Mouse (Mus musculus) small intestine, adult 2 months (tissue): ENCODE measurements around the gene Dennd1c.
A peak's percentile ranks its signal among the peaks of the same experiment; 100 is the strongest.

Source experiments
- CTCF ChIP-seq: fragments of 200-500 bp; IDR thresholded peaks from 2 replicates; pipeline ENCODE4 v1.5.1; 2012; ENCODE audit warnings: low read depth, mild to moderate bottlenecking, control low read depth, inconsistent platforms, low read length, moderate library complexity, mixed read lengths; ENCODE audit not compliant: insufficient replicate concordance, insufficient read length; ENCODE audit errors: extremely low read depth
- POLR2A ChIP-seq: fragments of 200-500 bp; IDR thresholded peaks from 2 replicates; pipeline ENCODE4 v1.6.1; 2012; ENCODE audit warnings: low read depth, mild to moderate bottlenecking, control low read depth, inconsistent platforms, low read length, moderate library complexity

DNA sequence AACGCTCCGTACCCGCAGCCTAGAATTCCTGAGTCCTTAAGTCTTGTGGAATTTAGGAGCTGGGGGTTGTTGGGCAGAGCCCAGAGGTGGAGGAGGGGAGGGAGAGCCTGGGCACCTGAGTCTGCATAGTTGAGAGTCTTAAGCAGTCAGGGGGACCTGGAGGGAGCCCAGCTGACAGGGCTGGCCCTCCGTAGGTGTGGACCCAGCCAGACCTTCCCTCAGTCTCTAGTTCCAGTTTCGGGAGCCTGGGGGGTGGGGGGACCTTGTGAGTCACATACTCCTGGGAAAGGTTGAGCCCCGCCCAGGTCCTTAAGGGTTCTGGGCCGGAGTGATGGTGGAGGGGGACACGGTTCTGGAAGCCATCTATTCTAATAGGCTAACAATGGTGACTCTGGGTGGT lies 15.3 kb downstream of the Dennd1c start:
- TF ChIP-seq POLR2A: peak; percentile 28; the same call in 1 of the 2 replicates
- TF ChIP-seq CTCF: no peak
